Mouse (Mus musculus): Measurements from ENCODE around the gene Asb15.

Gene Asb15

DNA sequence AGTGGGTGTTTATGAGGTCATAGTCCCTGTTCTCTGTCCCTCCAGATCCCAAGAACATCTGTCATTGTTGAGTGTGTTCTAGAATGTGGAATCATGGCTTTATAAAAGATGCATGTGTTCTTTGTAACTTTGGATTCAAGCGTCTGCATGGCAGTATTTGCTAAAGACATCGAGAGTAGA, at the start of gene Asb15:
Gene Asb15, plus strand, starts transcription at position 81 of the 180 bp plus-strand sequence.
- no peak for DNase-seq (ENCODE audit: low spot score)

DNA sequence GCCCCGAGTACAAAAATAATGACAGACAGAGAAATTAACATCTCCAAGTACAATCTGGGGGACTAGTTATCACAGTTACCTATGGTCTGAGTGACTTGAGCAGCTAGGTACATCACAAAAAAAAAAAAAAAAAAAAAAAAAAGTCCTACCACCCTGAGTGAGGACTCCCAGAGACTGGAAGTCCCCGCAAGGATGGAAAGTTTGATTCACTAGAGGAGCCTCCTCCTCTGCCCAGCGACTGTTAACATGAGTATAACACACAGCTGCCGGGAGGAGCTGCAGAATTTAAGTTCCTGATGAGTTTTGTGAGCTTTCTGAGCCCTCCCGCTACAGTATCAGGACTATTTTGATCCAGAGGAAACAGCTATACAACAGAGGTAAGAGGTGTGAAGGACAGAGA, 41.4 kb upstream of the Asb15 start:
- no peak for DNase-seq (ENCODE audit: low spot score)

DNA sequence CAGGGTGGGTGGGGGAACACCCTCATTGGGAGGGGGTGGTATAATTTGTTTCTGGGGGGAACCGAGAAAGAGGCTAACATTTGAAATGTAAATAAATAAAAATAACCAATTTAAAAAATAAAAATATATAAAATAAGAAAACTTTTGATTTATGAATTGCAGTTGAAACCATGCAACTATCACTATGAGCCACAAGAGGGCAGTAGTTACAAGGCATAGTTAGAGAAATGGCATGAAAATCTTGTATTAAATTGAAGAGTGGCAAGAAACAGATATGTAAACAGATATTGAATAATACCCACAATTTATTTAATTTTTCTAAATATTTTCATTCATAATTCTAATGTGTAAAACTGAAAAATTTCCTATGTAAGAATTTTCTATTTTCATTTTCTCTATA, 37.6 kb upstream of the Asb15 start:
- no peak for DNase-seq (ENCODE audit: low spot score)

DNA sequence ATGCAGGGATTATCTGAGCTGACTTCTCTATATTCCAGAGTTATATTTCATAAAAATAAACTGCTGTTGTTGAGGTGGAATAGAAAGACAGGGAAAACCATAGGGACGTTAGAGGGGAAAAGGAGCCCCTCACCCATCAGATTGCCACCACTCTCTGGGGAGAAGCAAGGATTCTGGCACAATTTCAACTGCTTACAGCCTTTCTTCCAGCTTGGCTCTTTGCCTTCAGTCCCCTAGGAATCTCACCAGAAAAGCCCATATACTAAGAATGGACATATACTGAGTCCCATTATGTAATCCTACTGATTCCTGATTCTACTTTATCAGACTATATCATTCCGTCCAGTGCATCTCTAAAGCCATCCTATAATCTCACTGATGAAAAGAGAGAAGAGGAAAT, 23.8 kb upstream of the Asb15 start:
- no peak for DNase-seq (ENCODE audit: low spot score)

DNA sequence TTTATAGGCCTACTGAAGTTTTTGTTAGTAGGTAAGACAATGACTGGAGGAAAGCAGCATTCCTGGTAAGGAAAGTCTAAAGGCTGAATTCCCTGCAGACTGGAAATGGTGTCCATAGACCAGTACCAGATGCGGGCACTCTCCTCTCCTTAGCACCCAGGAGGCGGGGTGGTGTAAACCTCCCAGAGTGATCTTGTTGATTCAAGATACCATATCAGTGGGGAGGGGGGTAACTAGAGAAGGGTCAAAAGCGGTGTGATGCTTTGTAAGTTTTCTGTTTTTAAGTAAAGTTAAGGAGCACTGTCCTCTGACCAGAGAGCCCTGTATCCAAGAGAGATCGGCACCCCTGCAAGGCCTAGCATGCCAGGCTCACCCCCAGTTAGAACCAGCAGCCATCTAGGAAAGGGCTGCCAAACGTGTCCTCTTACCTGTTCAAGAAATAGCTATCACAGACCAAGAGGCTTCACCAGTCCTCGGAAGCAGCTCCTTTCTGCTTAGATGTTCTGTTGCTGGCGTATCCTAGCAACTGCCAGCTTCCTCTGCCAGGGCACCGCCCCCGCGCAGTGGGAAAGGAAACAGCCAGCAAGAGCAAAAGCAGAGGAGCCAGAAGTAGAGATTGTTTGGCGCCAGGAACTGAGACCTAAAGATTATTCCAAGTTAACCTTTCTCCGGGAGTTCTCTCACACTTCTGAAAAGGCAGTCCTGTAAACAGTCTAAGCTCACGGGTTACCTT, 13.2 kb upstream of the Asb15 start, which contains the start of gene Iqub:
Gene Iqub, minus strand, starts transcription at position 516 of the 733 bp plus-strand sequence.
- no peak for DNase-seq (ENCODE audit: low spot score)

DNA sequence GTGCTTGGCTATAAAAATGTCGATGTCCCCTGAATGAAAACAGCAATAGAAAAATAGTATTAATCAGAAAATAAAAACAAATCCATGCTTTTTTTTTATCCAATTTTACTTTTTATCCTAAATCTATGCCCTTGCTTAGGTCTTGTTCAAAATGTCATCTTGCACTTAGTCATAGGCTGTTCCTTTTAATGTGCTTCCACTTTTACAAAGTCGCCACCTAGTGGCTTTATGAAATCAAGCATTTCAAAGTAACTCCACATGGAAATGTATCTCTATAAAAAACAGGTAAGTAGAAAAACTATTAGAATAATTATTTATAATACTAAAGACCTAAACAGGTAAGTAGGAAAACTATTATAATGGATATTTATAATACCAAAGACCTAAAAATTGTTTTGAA, 11.7 kb upstream of the Asb15 start:
- DNase-seq (ENCODE audit: low spot score), result no peak

DNA sequence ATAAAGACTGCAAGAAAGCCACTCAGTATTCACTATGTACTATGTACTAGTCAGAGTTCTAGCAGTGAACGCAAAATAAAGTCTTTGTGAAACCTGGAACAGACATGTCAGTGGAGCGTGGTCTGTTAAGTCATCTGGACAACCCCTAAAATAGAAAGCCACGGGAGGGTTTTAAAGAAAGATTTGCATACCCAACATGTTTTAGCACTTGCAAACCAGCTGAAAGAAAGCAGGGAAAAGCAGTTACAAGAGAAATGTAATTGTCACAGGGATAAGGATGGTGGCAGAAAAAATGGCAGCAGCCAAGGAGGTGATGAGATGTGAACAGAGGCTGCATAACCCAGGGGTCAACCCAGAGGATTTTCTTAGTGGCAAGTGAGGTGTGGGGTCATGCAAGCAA, 2.2 kb upstream of the Asb15 start:
- DNase-seq (ENCODE audit: low spot score), result no peak

DNA sequence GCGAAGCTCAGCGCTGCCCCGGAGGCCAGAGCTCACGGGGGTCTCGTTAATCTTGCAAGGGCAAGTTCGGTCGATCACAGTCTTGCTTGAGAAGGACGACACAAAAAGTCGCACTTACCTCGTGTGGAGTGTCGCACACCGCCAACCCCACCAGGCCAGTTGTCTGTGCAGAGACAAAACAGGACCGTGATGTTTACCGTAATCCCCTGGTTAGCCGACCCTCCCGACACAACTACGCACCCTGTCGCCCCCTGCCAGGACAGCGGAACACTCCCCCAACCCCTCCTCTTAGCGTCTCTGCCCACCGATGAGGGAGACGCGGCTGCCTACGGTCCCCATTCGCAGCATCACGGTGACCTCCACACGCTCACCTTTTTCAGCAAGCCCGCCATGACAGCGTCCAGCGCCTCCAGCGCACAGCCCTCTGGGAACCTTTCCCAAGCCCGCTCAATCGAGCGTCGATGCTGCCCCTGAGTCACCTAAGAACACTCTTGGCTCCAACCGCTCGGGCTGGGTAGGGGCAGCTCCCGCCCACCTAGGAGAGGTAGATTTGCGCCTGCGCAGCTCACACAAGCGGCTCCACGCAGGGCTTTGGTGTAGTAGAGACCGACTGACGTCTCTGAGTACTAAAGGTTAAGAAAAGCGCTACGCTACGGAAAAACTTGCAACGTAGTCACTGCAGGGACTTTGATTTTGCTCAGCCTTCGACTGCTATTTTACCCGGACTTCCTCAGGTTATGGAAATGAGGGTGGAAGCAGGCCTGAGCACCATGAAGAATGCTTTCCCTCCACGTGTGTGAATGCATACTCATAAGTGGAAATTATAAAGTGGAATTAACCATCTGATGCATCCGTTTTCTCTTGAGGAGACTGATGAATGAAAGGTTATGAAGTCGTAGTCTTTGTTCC, 535 bp upstream of the Asb15 start, which contains the start of gene Ndufa5:
Gene Ndufa5, minus strand, starts transcription at position 859 of the 909 bp plus-strand sequence.
- peak; percentile 68 for DNase-seq (ENCODE audit: low spot score)

DNA sequence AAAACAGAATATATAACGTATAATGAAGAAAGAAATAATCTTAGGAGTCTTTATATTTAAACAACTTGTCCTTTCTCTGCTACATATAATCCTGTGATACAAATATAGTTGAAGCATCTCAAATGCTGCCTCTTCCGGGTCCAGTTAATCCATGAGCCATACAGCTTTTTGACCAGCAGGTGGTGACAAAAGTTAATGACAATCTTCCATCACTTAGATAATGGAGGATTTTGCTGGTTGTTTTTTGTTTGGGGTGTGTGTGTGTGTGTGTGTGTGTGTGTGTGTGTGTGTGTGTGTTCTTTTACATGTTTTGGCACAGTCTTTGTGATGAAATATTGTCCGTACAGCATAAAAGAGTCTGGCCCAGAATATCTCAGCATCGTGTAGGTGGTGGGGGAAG, 2.2 kb downstream of the Asb15 start:
- no peak for DNase-seq (ENCODE audit: low spot score)

DNA sequence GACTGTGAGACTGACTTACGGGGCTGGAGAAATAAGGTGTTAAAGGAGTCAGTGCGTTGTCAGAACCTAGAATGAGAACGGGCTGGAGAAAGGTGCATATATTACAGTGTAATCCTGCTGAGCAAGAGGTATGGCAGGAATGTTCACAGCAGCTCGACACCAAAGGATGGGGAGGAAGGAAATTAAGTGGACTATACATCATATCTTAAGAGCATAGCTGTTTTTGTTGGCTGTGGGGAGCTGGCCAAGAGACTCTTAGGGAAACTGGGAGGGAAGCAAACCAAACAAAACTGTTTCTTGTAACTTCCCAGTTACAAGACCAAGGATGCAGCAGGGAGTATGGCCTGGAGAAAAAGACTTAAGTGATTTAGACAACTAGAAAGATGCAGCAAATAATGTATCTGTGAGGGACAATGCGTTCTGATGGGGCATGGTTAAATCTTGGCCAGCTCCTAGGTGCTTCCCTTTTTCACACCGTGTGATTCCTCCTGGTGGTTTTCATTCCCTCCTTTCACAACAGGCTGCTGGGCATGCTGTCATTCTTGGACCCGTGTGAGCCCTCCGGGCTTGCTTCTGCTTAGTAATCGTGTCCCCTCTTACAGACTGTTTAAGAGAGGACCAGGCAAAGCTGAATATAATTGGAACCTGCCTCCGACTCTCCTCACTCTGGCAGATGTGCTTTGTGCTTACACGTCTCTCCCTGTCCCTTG, 2.9 kb downstream of the Asb15 start:
- no peak for DNase-seq (ENCODE audit: low spot score)

DNA sequence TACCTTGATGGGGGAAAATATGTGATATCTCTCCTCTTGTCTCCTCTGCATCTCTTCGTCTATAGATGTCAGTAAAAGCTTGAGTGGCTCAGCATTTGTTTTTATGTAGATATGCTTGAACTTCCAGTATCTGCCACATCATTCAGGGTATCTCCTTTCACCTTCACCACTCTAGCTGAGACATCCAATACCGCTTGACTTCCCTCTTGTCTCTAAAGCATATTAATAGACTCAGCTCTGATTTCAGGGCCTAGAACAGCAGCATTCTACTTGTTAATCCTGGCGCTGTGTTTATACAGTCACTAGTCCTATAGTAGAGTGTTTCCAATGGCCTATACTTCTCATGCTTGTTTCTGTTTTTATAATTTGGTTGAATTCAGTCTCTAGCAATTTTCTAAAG, 4.9 kb downstream of the Asb15 start:
- DNase-seq (ENCODE audit: low spot score), result no peak

DNA sequence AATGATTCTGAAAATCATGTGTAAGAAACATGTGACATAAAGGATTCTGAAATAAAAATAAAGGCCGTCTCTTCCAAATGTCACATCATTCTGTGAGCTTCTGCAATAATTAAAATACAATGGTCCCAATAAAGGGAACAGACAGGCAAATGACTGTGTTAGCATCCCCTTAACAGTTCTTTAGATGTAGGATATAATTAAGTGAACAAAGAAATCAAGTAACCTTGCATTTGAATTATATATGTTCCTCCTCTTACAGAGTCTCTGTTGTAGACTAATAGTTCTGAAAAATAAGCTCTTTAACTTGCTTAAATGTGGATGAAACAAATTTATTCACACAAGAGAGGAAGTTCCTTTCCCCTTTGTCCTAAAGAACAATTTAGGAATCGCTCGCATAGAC, 10.5 kb downstream of the Asb15 start:
- DNase-seq (ENCODE audit: low spot score), result no peak

DNA sequence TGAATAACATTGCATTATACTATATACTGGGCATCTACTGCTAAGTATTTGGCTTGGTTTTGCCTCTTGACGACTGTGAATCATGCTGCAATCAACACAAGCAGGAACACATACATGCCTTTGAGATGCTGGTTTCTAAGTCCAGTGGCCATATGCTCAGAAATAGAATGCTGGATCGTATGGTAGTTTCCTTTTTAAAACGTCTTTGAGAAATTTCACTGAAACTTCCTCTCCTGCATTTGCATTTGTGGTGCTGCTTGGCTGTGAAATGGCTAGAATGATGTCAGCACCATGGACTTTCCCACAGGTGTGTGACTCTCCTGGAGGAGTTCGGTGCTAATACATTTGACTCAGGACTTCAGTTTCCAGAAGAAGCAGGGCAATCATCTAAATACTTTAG, 12.2 kb downstream of the Asb15 start:
- no peak for DNase-seq (ENCODE audit: low spot score)

DNA sequence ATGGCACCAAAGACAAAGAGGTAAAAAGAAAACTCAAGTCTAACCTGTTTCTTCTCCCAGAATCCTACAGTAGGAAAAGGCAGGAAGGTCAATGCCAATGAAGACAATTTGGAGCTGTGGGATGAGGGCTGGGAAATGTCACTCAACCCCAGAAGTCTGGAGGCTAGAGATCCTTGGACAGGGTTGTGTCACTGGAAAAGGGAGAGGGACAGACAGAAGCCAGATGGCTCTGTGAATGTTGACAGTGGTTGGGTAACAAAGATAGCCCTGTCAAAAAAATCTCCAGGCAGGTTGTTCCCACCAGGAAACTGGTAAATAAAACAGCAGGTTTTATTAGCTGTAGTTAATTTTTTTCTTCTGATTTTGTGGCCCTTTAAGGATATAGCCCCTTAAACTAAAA, 14.4 kb downstream of the Asb15 start:
- DNase-seq (ENCODE audit: low spot score), result no peak

DNA sequence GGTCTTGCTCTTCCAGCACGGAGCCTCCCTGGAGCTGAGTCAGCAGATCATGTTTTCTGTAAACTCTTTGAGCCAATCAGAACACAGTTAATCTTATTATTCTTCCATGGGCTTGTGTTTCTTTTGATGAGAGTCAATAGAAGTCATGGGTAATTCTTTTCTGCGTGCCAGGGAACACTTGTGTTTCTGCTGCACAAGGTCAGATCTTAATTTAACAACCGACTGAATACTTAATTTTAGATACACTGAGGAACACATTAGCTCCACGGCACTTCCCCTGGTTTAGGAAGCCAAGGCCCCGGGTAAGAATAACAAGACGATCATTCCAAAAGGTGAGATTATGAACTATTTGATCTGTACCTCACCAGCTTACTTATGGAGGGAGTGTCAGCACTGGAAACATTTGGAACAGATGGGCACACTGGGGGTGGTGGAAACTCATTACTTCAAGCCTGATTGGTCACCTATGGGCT, 15.2 kb downstream of the Asb15 start:
- DNase-seq (ENCODE audit: low spot score), result no peak

DNA sequence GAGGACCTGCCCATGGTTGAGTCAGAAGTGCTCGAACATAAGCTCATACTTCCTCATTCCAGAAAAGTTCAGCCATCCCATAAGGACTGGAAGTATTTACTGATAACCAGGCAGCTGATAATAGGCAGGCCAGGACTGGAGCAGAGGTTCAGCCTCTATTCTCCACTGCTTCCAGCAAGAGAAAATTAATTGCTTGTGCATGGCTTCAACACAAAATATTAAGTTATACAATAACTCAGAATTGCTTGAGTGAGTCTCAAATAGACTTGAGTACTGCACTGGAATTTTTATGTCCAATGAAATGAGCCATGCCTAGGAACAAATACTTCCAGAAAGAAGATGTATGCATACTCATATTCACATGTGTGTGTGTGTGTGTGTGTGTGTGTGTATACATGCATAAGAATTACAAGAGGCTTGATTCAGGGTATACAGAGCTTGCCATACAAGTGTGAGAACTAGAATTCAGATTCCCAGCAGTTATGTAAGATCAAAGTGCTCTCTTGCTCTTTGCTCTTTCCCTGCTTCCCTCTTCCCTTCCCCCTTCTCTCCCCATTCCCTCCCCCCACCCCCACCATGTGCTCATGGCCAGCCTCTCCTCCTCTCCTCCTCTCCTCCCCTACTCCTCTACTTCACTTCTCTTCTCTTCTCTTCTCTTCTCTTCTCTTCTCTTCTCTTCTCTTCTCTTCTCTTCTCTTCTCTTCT, 18.9 kb downstream of the Asb15 start:
- no peak for DNase-seq (ENCODE audit: low spot score)

DNA sequence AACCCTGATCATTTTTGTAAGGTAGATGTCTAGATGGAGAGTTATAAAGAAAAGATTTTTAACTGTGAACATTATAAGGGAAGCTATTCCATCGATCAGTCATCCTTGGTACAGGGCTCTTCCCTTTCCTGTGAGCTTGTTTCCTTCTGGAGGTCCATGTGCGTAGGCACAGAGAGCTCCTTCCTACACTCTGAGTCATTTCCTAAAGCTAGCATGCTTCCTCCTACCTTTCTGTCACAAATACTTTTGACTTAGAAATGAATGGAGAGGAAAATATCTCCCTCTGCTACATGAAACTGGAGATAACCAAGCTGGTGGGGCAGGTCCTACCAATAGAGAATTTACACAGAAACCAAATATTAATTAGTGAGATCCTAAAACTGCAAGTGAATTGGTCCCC, 21.9 kb downstream of the Asb15 start:
- DNase-seq (ENCODE audit: low spot score), result no peak

DNA sequence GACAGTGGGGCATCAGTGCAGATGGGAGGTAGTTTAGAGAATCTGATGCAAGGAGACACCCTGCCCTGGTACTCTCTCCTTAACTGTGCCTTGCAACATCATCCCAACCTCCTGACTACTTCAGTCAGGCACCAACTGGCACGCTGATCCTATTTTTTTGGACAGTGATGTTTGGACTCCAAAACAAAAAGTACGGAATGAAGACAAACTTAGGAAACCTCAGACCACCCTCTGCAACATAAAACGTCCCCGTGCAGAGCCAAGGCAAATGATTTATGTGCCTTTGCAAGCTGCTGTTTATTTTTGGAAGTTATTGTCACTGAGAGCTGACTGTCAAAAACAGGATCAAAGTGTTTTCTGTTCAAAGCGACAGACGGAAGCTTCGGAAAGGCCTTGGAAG, 24.1 kb downstream of the Asb15 start:
- no peak for DNase-seq (ENCODE audit: low spot score)

DNA sequence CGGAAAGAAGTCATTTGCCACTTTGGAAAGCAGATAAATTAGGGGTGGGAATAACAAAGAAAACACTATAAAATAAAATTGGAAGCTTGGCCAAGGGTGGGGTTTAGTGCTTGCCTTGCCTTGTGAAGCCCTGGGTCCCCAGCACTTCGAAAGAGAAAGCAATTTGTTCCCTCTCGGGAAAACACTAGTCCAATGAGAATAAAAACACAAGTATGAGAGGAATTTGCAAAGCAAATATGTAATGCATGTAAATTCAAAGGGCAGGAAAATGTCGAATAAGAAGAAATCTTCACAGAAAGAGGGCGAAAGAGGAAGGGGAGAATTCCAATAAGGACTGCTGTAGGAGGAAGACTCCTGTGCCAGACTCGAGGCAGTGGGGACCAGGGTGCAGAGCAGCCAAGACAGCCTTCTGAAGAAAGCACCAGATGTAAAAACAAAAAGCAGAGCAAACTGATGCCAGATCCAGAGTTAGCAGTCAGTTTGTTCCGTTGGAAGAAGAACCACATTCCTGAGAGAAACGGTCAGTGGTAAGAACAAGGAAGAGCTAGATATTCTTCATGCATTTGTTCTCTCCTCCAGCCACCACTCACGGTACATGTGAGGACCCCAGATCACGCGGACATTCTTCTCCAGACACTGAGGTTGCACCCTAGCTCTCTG, 26.6 kb downstream of the Asb15 start:
- DNase-seq (ENCODE audit: low spot score), result no peak

DNA sequence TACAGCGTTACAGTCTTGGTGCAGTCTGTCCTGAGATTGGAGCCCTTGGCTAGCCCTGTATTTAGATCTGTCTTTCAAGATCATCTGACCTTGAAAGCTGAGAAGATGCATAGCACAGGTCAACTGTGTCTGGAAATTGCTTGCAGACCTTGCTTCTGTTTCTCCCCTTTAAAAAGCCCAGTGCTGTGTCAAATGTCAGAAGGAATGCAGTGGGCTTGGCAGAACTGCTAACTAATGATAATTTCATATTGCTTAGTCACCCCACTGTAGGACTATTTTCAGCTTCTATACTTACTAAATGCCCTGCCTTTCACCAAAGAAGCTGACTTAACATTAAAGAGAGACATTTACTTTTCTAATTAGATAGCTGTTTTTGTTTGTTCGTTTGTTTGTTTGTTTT, 27.5 kb downstream of the Asb15 start:
- DNase-seq (ENCODE audit: low spot score), result no peak

DNA sequence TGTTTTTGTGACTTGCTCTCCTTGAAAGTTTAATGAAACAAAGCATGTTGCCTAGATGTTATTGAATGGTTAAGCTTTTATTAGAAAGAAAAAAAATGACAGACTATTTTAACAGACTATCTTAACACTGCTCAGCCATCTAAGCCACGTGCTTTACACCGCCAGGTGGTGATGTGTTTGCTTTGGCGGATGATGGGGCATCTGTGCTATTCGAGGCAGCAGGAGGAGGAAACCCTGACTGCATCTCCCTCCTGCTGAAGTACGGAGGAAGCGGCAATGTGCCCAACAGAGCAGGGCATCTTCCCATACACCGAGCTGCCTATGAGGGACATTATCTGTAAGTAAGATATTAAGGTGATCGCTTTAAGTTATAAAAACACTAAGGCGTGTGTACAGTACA, 36.1 kb downstream of the Asb15 start:
- DNase-seq (ENCODE audit: low spot score), result no peak

DNA sequence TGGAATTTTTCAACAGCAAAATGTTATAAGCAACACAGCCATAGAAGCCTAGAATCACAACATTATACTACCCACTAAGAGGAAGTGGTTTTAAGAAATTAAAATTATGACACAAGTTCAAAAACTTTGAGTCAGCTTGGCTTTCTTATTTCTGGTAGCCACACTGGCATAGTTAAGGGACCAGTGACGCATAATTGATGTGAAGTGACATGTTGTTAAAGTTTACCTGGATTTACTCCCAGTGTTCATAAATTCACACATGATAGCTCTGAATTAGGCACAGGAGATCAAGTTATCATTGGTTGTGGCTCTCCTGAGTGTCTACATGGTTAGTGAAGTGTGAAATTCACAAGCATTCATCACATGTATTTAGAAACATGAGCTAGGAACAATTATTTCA, 36.9 kb downstream of the Asb15 start:
- DNase-seq (ENCODE audit: low spot score), result no peak

Measured in urinary bladder, postnatal 10 days (tissue).